Mouse (Mus musculus): ENCODE measurements at regions not wholly inside any gene's neighbourhood (a gene's known extent, or its start where the extent isn't known, plus 50 kb on each side); places are given as distances from the start of the nearest gene placed in this dataset.

DNA sequence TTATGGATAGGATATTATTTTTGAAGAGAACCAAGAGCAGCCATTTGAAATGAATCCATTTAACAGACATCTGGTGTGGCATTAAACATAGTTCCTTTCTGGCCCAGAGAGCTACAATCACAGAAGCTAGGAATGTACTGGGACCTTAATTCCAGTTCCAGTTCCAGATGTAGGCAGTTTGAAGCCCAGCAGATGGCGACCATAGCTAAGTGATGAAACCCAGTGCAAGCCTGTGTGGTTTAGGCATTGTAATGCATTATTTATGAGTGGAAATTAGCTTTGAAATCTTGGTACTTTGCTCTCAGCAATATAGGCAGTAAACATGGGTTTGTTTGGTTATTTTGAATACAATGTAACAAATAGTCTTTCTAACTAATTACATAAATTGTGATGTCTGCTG is 256.8 kb downstream of the Fam181b start:
- TF ChIP-seq ZKSCAN1 (IDR thresholded peaks at IDR 0.05; ENCODE audit: low read depth, low read length): no peak
- TF ChIP-seq POLR2A (IDR thresholded peaks at IDR 0.05; ENCODE audit: control insufficient read depth in 1 of 2, insufficient read depth in 1 of 2, low read depth in 1 of 2, low read length in 2 of 2, poor library complexity in 1 of 2): no peak
- TF ChIP-seq MYB (IDR thresholded peaks at IDR 0.05; ENCODE audit: low read depth, low read length): no peak
- no peak for TF ChIP-seq TBP (IDR thresholded peaks at IDR 0.05; ENCODE audit: low read depth, low read length)
